Mouse (Mus musculus) gastrocnemius, adult 8-10 months (tissue): ENCODE results near the gene Ldhc. TPM values are rescaled to one million over a fixed set of nuclear protein-coding genes. Genes with fewer than 3 reads are reported as not detected.

Source experiments
- DNase-seq, 2 experiments: peaks; one replicate each; pipeline ENCODE4 v3.0.0; 2022; ENCODE audit warnings: low spot score in 2 of 2
- total RNA-seq, 4 experiments: library from RNA; stranded (reverse); gene quantifications; 2 replicates each; pipeline ENCODE4 v1.2.4; 2022

Gene Ldhc
- total RNA-seq, 4 experiments from 2014 or later, result not detected

DNA sequence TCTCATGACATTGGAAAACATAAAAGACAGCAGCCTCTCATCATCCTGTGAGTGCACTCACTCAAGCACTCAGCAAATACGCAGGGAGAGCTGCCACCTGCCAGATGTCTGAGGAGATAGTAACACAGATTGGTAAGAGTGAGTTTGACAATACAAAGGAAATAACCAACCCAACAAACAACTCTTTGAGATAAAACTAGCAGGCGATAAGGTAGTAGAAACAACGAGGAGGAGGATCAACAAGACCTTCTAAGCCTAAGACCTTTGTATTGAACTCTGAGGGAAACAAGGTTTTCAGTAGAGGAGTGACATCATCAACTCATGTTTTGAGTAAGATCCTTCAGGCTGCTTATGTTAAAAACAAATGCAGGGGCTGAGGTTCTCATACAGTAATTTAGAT, 38.3 kb downstream of the Ldhc start:
- DNase-seq, result no peak

DNA sequence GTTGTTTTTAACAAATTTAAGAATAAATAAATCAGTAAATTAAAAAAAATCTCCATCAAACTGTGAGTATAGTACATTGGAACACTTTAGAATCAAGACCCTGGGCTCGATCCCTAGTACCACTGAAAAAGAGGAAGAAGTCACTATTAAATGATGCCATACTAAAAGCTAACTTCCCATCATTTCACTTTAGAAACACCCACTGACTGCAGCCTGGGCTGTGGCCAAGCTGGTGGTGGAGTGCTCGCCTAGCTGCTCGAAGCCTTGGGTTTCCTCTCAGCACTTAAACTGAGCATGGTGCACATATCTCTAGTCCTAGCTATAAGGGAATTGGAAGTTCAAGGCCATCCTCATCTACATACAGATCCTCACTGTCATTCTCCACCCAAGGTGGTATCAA, 50.2 kb downstream of the Ldhc start:
- DNase-seq, result no peak

- no peak for DNase-seq
Measured at GRCm38 (mm10) chr7:46916376-46916775, 55.4 kb downstream of the Ldhc start.

GRCm38 (mm10) chr7:46918678-46919371, 57.8 kb downstream of the Ldhc start:
- no peak for DNase-seq

GRCm38 (mm10) chr7:46919551-46920176, 58.7 kb downstream of the Ldhc start, which contains the start of gene Tsg101:
Gene Tsg101, minus strand, starts transcription at chr7:46919969.
- DNase-seq, result peak; percentile 78 to 82

- no peak for DNase-seq
Measured at GRCm38 (mm10) chr7:46922075-46922474, 61.1 kb downstream of the Ldhc start.

Other genes with a start within 250 kb of the Ldhc start
- 1 to 10 TPM; 1.5 to 3.8 (median 3.1) TPM for gene Sergef, start 221.4 kb upstream of the Ldhc start, total RNA-seq
- under 1 TPM; 0.29 to 0.85 (median 0.39) TPM for gene Tph1, start 188.7 kb upstream of the Ldhc start, total RNA-seq
- gene Saal1, start 150.5 kb upstream of the Ldhc start, total RNA-seq, result 1 to 10 TPM; 2.5 to 3.7 (median 3.4) TPM
- not detected for gene Saa3, start 145.5 kb upstream of the Ldhc start, total RNA-seq
- gene Saa4, start 128.6 kb upstream of the Ldhc start, total RNA-seq, result not detected
- gene Saa1, start 118.2 kb upstream of the Ldhc start, total RNA-seq, result not detected
- not detected for gene Saa2, start 109.4 kb upstream of the Ldhc start, total RNA-seq
- 10 to 100 TPM; 12.2 to 17.4 (median 14.0) TPM for gene Hps5, start 65.1 kb upstream of the Ldhc start, total RNA-seq
- gene Gtf2h1, start 65.1 kb upstream of the Ldhc start, total RNA-seq, result 10 to 100 TPM; 14.7 to 18.4 (median 16.6) TPM
- gene Ldha, start 19.7 kb upstream of the Ldhc start, total RNA-seq, result 1,000 to 10,000 TPM; 2,911 to 3,222 (median 3,007) TPM
- 10 to 100 TPM; 50.3 to 64.8 (median 57.9) TPM for gene Tsg101, start 58.8 kb downstream of the Ldhc start, total RNA-seq
- 10 to 100 TPM; 10.8 to 18.9 (median 12.1) TPM for gene Uevld, start 97.3 kb downstream of the Ldhc start, total RNA-seq
- not detected for gene Gm9999, start 122.4 kb downstream of the Ldhc start, total RNA-seq
- gene Spty2d1, start 147.2 kb downstream of the Ldhc start, total RNA-seq, result 1 to 10 TPM; 3.6 to 4.8 (median 4.3) TPM
- gene Tmem86a, start 189.4 kb downstream of the Ldhc start, total RNA-seq, result 1 to 10 TPM; 4.1 to 7.5 (median 5.0) TPM